ENCODE assay signal across 8 mouse cellular contexts in the genomic region with DNA sequence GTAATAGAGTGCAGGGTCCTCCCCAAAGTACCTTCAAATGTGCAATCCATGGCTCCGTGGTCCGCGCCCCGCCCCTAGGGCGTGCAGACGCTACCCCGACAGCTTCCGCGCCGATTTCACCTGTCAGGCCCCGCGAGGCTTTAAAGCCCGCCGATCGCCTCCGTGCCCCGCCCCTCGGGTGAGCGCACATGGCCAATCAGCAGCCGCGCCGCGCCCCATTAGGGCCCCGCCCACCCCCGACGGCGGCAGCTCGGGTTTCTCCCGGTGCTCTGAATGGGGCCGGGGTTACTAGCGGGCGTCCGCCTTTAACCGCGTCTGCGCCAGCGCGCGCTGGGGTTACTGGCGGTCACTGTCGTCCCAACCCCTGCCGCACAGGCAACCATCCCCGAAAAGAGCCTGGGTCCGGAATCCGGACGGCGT. TPM values are rescaled to one million over a fixed set of nuclear protein-coding genes. Genes with fewer than 3 reads are reported as not detected.
DNase-seq lines count a peak whose midpoint lies in the region; ATAC-seq lines count a peak whose summit lies in the region.

No protein-coding gene starts in this region.

- H3K4me3 ChIP-seq in intestine, embryonic 14.5 days (ENCODE audit: low read depth, low read length), result peak overlapping the region; percentile 37

- H3K27me3 ChIP-seq in intestine, embryonic 14.5 days (replicated peaks; ENCODE audit: control insufficient read depth, insufficient read depth, low read length), result no peaks in the 10 kb centered on the region

- DNase-seq in adrenal gland, adult 18-20 months (ENCODE audit: low spot score in 2 of 2), result peak; percentile 94 to 95
- peak; percentile 99 for DNase-seq in embryo, embryonic 11 days
- peak; percentile 96 for DNase-seq in gastrocnemius, postnatal 25 days
- DNase-seq in intestine, embryonic 14.5 days (ENCODE audit: low spot score), result peak; percentile 96
- peak; percentile 85 to 94 for DNase-seq in left cerebral cortex, postnatal 14 days (ENCODE audit: low spot score in 2 of 2)
- DNase-seq in right cerebral cortex, postnatal 14 days, result peak; percentile 87
- DNase-seq in urinary bladder, postnatal 36 days (ENCODE audit: low spot score in 2 of 2), result peak; percentile 96

- peaks cover 18% of the 10 kb centered on the region for H3K36me3 ChIP-seq in intestine, embryonic 14.5 days (ENCODE audit: control insufficient read depth, insufficient read depth, low read length)

- H3K4me2 ChIP-seq in intestine, embryonic 14.5 days (ENCODE audit: low read length), result peak overlapping the region; percentile 69

- under 1% methylated on average over 47 of the region's 47 CpGs for WGBS in intestine, embryonic 14.5 days

- peak; percentile 88 for ATAC-seq in intestine, embryonic 14.5 days (replicated peaks; ENCODE audit: low FRiP score, low TSS enrichment, low read depth)
- ATAC-seq in megakaryocyte-erythroid progenitor cell, adult 5-6 weeks (replicated peaks; ENCODE audit: low FRiP score, low TSS enrichment, poor library complexity, severe bottlenecking), result peak; percentile 83

- peak overlapping the region; percentile 70 for H3K27ac ChIP-seq in intestine, embryonic 14.5 days (ENCODE audit: low read depth)

- H3K4me1 ChIP-seq in intestine, embryonic 14.5 days (replicated peaks; ENCODE audit: control insufficient read depth, insufficient read depth, low read length), result peaks cover 45% of the 10 kb centered on the region

- H3K9me3 ChIP-seq in intestine, embryonic 14.5 days (ENCODE audit: control insufficient read depth, low read length), result no peaks in the 10 kb centered on the region

- peak overlapping the region; percentile 47 for H3K9ac ChIP-seq in intestine, embryonic 14.5 days (ENCODE audit: low read length)

- intact Hi-C loops in left cerebral cortex, postnatal 14 days (cut with DNase I), result no loop called here

RNA-seq across cellular contexts. Expression of gene Srebf1, which starts 12.1 kb away (rescaled TPM):
- total RNA-seq in adrenal gland, adult 18-20 months (2021), result 100 to 1,000 TPM; 141 to 185 TPM
- total RNA-seq in gastrocnemius, postnatal 25 days (2021), result 10 to 100 TPM; 16.8 to 20.0 TPM
- polyA plus RNA-seq in intestine, embryonic 14.5 days (2014; fragmentation: Nextera tagmentation; extraction: Ambion mirVana), result 85.0 and 97.7 TPM in 2 replicates
- 10 to 100 TPM; 35.5 to 36.1 TPM for total RNA-seq in left cerebral cortex, postnatal 14 days (2021)
- 73.1 and 92.3 TPM in 2 replicates for total RNA-seq in megakaryocyte-erythroid progenitor cell, adult 5-6 weeks (2014; fragmentation: Nextera tagmentation)
- 32.3 and 80.9 TPM in 2 replicates for total RNA-seq in megakaryocyte-erythroid progenitor cell, adult 5-6 weeks (2017)

Comparison
In these comparisons a context has a peak if more than half of its experiments do, and no peak if none do; other contexts are left out.
1. Peak in every context shown above with its lines: DNase-seq, ATAC-seq, H3K4me3 ChIP-seq and H3K27ac ChIP-seq.